Mouse (Mus musculus): Measurements from ENCODE around the gene Dact1.
A peak's percentile ranks its signal among the peaks of the same experiment; 100 is the strongest.

Gene Dact1

GRCm38 (mm10) chr12:71337896-71338463 lies 28.3 kb downstream of the Dact1 start:
- peak; percentile 60 for DNase-seq (ENCODE audit: low read depth, low spot score)

GRCm38 (mm10) chr12:71339142-71339848 lies 29.6 kb downstream of the Dact1 start:
- DNase-seq (ENCODE audit: low read depth, low spot score) = no peak

GRCm38 (mm10) chr12:71342397-71342796 lies 32.7 kb downstream of the Dact1 start:
- DNase-seq (ENCODE audit: low read depth, low spot score) = no peak

- no peak for DNase-seq (ENCODE audit: low read depth, low spot score)
Observed at GRCm38 (mm10) chr12:71345471-71345870, 35.8 kb downstream of the Dact1 start.

- no peak for DNase-seq (ENCODE audit: low read depth, low spot score)
Observed at GRCm38 (mm10) chr12:71346071-71346470, 36.4 kb downstream of the Dact1 start.

GRCm38 (mm10) chr12:71348401-71348896 lies 38.8 kb downstream of the Dact1 start:
- DNase-seq (ENCODE audit: low read depth, low spot score) = no peak

- no peak for DNase-seq (ENCODE audit: low read depth, low spot score)
Observed at GRCm38 (mm10) chr12:71350077-71350476, 40.4 kb downstream of the Dact1 start.

GRCm38 (mm10) chr12:71354656-71355055 lies 45.0 kb downstream of the Dact1 start:
- DNase-seq (ENCODE audit: low read depth, low spot score) = no peak

GRCm38 (mm10) chr12:71355092-71355491 lies 45.4 kb downstream of the Dact1 start:
- DNase-seq (ENCODE audit: low read depth, low spot score) = no peak

GRCm38 (mm10) chr12:71361616-71362015 lies 51.9 kb downstream of the Dact1 start:
- no peak for DNase-seq (ENCODE audit: low read depth, low spot score)

GRCm38 (mm10) chr12:71362425-71362824 lies 52.7 kb downstream of the Dact1 start:
- DNase-seq (ENCODE audit: low read depth, low spot score) = no peak

- no peak for DNase-seq (ENCODE audit: low read depth, low spot score)
Observed at GRCm38 (mm10) chr12:71364106-71364505, 54.4 kb downstream of the Dact1 start.

GRCm38 (mm10) chr12:71364531-71364930 lies 54.8 kb downstream of the Dact1 start:
- DNase-seq (ENCODE audit: low read depth, low spot score) = no peak

- no peak for DNase-seq (ENCODE audit: low read depth, low spot score)
Observed at GRCm38 (mm10) chr12:71365208-71365607, 55.5 kb downstream of the Dact1 start.

- no peak for DNase-seq (ENCODE audit: low read depth, low spot score)
Observed at GRCm38 (mm10) chr12:71366175-71366574, 56.5 kb downstream of the Dact1 start.

- DNase-seq (ENCODE audit: low read depth, low spot score) = no peak
Observed at GRCm38 (mm10) chr12:71368631-71369030, 58.9 kb downstream of the Dact1 start.
